In the genomic region with DNA sequence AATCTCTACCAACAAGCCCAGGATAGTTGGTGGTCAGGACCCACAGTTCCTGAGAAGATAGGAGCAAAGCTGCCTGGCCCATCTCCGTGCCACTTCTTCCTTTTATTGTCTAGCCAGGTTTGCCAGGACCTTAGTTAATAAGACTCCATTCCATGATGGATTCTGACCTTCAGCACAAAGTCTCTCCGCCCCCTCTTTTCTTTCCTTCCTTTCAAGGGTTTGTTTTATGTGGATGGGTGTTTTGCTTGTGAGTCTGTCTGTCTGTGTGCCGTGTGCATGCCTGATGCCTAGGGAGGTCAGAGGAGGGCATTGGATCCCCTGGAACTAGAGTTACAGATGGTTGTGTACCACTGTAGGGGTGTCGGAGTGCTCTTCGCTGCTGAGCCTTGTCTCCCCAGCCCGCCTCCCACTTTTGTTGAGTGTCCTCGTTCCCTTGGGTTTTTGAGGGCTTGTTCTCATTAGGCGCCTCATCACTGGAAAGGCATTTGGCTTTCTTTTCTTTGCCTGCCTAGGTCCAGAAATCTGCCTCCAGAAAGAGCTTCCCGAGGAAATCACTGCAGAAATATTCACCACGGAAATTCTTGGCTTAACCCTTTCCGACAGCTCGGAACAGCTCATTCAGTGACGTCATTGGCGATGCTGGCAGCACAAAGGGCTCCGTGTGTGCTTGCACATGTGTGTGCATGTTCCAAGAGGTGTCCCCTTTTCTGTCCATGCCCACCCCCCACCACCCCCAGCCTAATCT, we compare ENCODE assay signal across 8 mouse cellular contexts. TPM values are rescaled to one million over a fixed set of nuclear protein-coding genes. Genes with fewer than 3 reads are reported as not detected.
DNase-seq lines count a peak whose midpoint lies in the region; ATAC-seq and TF ChIP-seq lines count a peak whose summit lies in the region.

No protein-coding gene starts in this region.

- no peaks in the 10 kb centered on the region for H3K9me3 ChIP-seq in forebrain, embryonic 15.5 days
- H3K9me3 ChIP-seq in forebrain, embryonic 11.5 days (ENCODE audit: control insufficient read depth, low read length) = no peaks in the 10 kb centered on the region
- H3K9me3 ChIP-seq in heart, embryonic 14.5 days (ENCODE audit: control insufficient read depth, low read length) = no peaks in the 10 kb centered on the region
- no peaks in the 10 kb centered on the region for H3K9me3 ChIP-seq in limb, embryonic 14.5 days (ENCODE audit: control insufficient read depth, low read length)

- H3K4me3 ChIP-seq in forebrain, embryonic 15.5 days = no peak overlapping the region
- H3K4me3 ChIP-seq in forebrain, embryonic 11.5 days (ENCODE audit: low read depth, low read length) = no peak overlapping the region
- H3K4me3 ChIP-seq in heart, embryonic 14.5 days (ENCODE audit: control insufficient read depth in 1 of 2, insufficient read depth in 1 of 2, low read depth in 1 of 2, low read length in 2 of 2) = no peak overlapping the region
- no peak overlapping the region for H3K4me3 ChIP-seq in limb, embryonic 14.5 days (replicated peaks; ENCODE audit: low read length)

- POLR2A ChIA-PET in Patski (lab: Charles Lee) = interaction anchor here (0.7 to 1.5 kb wide), 2 partner anchors 18 to 705 kb away, joined by 3 to 6 read pairs; no protein-coding TSS in a partner anchor

- CTCF ChIA-PET in Patski (lab: Charles Lee) = interaction anchor here (1.2 to 1.5 kb wide), 2 partner anchors 14 to 36 kb away, joined by 3 to 4 read pairs; no protein-coding TSS in a partner anchor

- no peak overlapping the region for H3K4me2 ChIP-seq in forebrain, embryonic 15.5 days (replicated peaks)
- no peak overlapping the region for H3K4me2 ChIP-seq in forebrain, embryonic 11.5 days (ENCODE audit: low read depth, low read length, severe bottlenecking)
- no peak overlapping the region for H3K4me2 ChIP-seq in heart, embryonic 14.5 days (ENCODE audit: low read length)
- H3K4me2 ChIP-seq in limb, embryonic 14.5 days (replicated peaks; ENCODE audit: low read depth, low read length, severe bottlenecking) = no peak overlapping the region

- H3K4me1 ChIP-seq in forebrain, embryonic 15.5 days = peaks cover 15% of the 10 kb centered on the region
- H3K4me1 ChIP-seq in forebrain, embryonic 11.5 days (replicated peaks; ENCODE audit: control insufficient read depth, insufficient read depth, low read length) = peaks cover 8% of the 10 kb centered on the region; the same call in 1 of the 2 replicates
- peaks cover 2 to 4% of the 10 kb centered on the region in 2 experiments; a peak in 1 of 4 replicates for H3K4me1 ChIP-seq in heart, embryonic 14.5 days (ENCODE audit: control insufficient read depth in 2 of 2, insufficient read depth in 2 of 2, low read length in 2 of 2)
- H3K4me1 ChIP-seq in limb, embryonic 14.5 days (ENCODE audit: control insufficient read depth, insufficient read depth, low read length) = 0 out of 2 replicates have a peak, but pooled peaks cover 9% of the 10 kb centered on the region

- H3K36me3 ChIP-seq in forebrain, embryonic 15.5 days = no peaks in the 10 kb centered on the region
- no peaks in the 10 kb centered on the region for H3K36me3 ChIP-seq in forebrain, embryonic 11.5 days (ENCODE audit: control insufficient read depth, insufficient read depth, low read length)
- H3K36me3 ChIP-seq in heart, embryonic 14.5 days (ENCODE audit: control insufficient read depth, insufficient read depth, low read length) = no peaks in the 10 kb centered on the region
- no peaks in the 10 kb centered on the region for H3K36me3 ChIP-seq in limb, embryonic 14.5 days (ENCODE audit: control insufficient read depth, insufficient read depth, low read length)

- in situ Hi-C loops in Patski (cut with MboI; ENCODE audit: low pct_unique_long_range_greater_than_20kb) = no loop called here

- 0 out of 2 replicates have a peak overlapping the region, but pooled peaks have one; percentile 12 for H3K27ac ChIP-seq in forebrain, embryonic 15.5 days (replicated peaks)
- H3K27ac ChIP-seq in forebrain, embryonic 11.5 days (ENCODE audit: low read depth, low read length) = no peak overlapping the region
- H3K27ac ChIP-seq in heart, embryonic 14.5 days (replicated peaks in 1 of 2; ENCODE audit: control insufficient read depth in 1 of 2, insufficient read depth in 1 of 2, low read depth in 2 of 2, low read length in 2 of 2) = peak overlapping the region; percentile 16 to 20; a peak in 1 of 4 replicates
- peak overlapping the region; percentile 65 for H3K27ac ChIP-seq in limb, embryonic 14.5 days (replicated peaks; ENCODE audit: low read depth, low read length)

- TF ChIP-seq CTCF in Patski (IDR thresholded peaks at IDR 0.05) = no peak

- DNase-seq in forebrain, embryonic 11.5 days (ENCODE audit: low spot score) = no peak
- DNase-seq in Patski (ENCODE audit: low read depth, low spot score) = peak; percentile 75
- DNase-seq in limb, embryonic 14.5 days (ENCODE audit: low spot score) = peak; percentile 69
- DNase-seq in spleen, postnatal 14 days (ENCODE audit: low spot score in 2 of 2) = no peak
- DNase-seq in thymus, postnatal 36 days = no peak

- WGBS in forebrain, embryonic 15.5 days = 46% methylated on average over 15 of the region's 15 CpGs
- WGBS in forebrain, embryonic 11.5 days = 71% methylated on average over 15 of the region's 15 CpGs
- 67% methylated on average over 15 of the region's 15 CpGs for WGBS in heart, embryonic 14.5 days
- 60% methylated on average over 15 of the region's 15 CpGs for WGBS in limb, embryonic 14.5 days

- no peak for ATAC-seq in forebrain, embryonic 15.5 days (replicated peaks)
- no peak for ATAC-seq in forebrain, embryonic 11.5 days (replicated peaks; ENCODE audit: low FRiP score)
- ATAC-seq in Patski = peak; percentile 40
- no peak for ATAC-seq in heart, embryonic 14.5 days (ENCODE audit: insufficient number of reproducible peaks, insufficient read depth, low FRiP score, low read depth)
- 0 out of 2 replicates have a peak, but pooled peaks have one; percentile 17 for ATAC-seq in limb, embryonic 14.5 days (ENCODE audit: low FRiP score, low read depth)
- no peak for ATAC-seq in erythroblast, adult 5-6 weeks (replicated peaks; ENCODE audit: low FRiP score, poor library complexity, severe bottlenecking)

- TF ChIP-seq POLR2A in limb, embryonic 14.5 days (IDR thresholded peaks at IDR 0.05; ENCODE audit: borderline replicate concordance, extremely low read depth, insufficient read depth, insufficient read length) = no peak

- no peaks in the 10 kb centered on the region for H3K27me3 ChIP-seq in forebrain, embryonic 15.5 days
- H3K27me3 ChIP-seq in forebrain, embryonic 11.5 days (ENCODE audit: control insufficient read depth, insufficient read depth, low read length) = no peaks in the 10 kb centered on the region
- no peaks in the 10 kb centered on the region for H3K27me3 ChIP-seq in Patski
- no peaks in the 10 kb centered on the region for H3K27me3 ChIP-seq in heart, embryonic 14.5 days (ENCODE audit: control insufficient read depth, insufficient read depth, low read length)
- H3K27me3 ChIP-seq in limb, embryonic 14.5 days (ENCODE audit: control insufficient read depth, insufficient read depth, low read length) = no peaks in the 10 kb centered on the region

- no peak overlapping the region for H3K9ac ChIP-seq in forebrain, embryonic 15.5 days (replicated peaks)
- no peak overlapping the region for H3K9ac ChIP-seq in forebrain, embryonic 11.5 days (ENCODE audit: low read length)
- H3K9ac ChIP-seq in heart, embryonic 14.5 days (ENCODE audit: low read length) = no peak overlapping the region
- no peak overlapping the region for H3K9ac ChIP-seq in limb, embryonic 14.5 days (ENCODE audit: low read depth, low read length, severe bottlenecking)

RNA-seq across cellular contexts. Expression of a gene that starts 17.5 kb away (rescaled TPM):
- polyA plus RNA-seq in forebrain, embryonic 15.5 days (2015; fragmentation: Nextera tagmentation; extraction: Ambion mirVana) = 80.6 and 89.3 TPM in 2 replicates
- 57.1 and 61.7 TPM in 2 replicates for polyA plus RNA-seq in forebrain, embryonic 11.5 days (2014; fragmentation: Nextera tagmentation; extraction: Ambion mirVana)
- polyA plus RNA-seq in Patski (2021) = 19.3 TPM
- polyA plus RNA-seq in heart, embryonic 14.5 days (2014; fragmentation: Nextera tagmentation; extraction: Ambion mirVana) = 12.1 and 12.8 TPM in 2 replicates
- polyA plus RNA-seq in limb, embryonic 14.5 days (2012; rRNA removed) = 28.3 and 31.4 TPM in 2 replicates
- polyA plus RNA-seq in limb, embryonic 14.5 days (2014; fragmentation: Nextera tagmentation; extraction: Ambion mirVana) = 20.1 and 25.4 TPM in 2 replicates
- total RNA-seq in erythroblast, adult 5-6 weeks (2015; ENCODE audit: low replicate concordance) = 3.8 and 8.3 TPM in 2 replicates
- total RNA-seq in erythroblast, adult 5-6 weeks (2017; ENCODE audit: low replicate concordance) = 3.1 and 3.3 TPM in 2 replicates

Comparison
In these comparisons a context has a peak if more than half of its experiments do, and no peak if none do; other contexts are left out.
1. ATAC-seq: peak in Patski (single experiment) and limb, embryonic 14.5 days (single experiment); none in forebrain, embryonic 15.5 days (single experiment), forebrain, embryonic 11.5 days (single experiment), heart, embryonic 14.5 days (single experiment) and erythroblast, adult 5-6 weeks (single experiment).
2. DNase-seq: peak in Patski (single experiment) and limb, embryonic 14.5 days (single experiment); none in forebrain, embryonic 11.5 days (single experiment), spleen, postnatal 14 days (0 of 2) and thymus, postnatal 36 days (0 of 2).